Mouse (Mus musculus): Measurements from ENCODE around the gene Ccdc194.
"Not testable (repeated sequence)": the region's sequence is repeated elsewhere in the genome, so short reads cannot be mapped to it uniquely, and the experiment has no call there.

DNA sequence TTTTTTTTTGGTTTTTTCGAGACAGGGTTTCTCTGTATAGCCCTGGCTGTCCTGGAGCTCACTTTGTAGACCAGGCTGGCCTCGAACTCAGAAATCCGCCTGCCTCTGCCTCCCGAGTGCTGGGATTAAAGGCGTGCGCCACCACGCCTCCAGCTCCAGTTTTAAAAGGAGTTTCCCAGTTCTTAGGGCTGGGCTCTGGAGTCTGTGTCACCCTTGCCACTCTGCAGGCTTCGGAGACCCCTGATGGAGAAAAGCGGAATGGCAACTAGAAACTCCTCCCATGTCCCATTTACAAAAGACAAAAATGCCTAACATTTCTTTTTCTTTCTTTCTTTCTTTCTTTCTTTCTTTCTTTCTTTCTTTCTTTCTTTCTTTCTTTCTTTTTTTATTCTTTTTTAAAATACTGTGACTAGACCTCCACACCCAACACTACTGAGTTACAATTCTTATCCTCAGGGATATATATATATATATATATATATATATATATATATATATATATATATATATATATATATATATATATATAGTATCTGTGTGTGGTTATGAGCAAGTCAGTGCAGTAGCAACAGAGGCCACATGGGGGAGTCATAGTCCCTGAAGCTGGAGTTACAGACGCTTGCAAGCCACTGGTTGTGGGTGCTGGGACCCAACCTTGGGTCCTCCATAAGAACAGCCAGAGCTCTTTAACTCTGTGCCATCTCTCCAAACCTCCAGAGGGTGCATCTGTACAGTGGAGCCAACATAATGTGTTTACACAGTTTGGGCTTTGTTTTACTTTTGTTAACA is 6.3 kb downstream of the Ccdc194 start:
- not testable (repeated sequence) for TF ChIP-seq GATA1 (IDR thresholded peaks at IDR 0.05; ENCODE audit: borderline replicate concordance, low read length); FLI1 (IDR thresholded peaks at IDR 0.05; ENCODE audit: low read length)

Measured in megakaryocyte, embryonic 14.5 days (primary cell).